Mouse (Mus musculus): ENCODE measurements around the gene Cct7.
A peak's percentile ranks its signal among the peaks of the same experiment; 100 is the strongest.

Gene Cct7

GRCm38 (mm10) chr6:85502103-85502910 lies 51.0 kb downstream of the Cct7 start:
- no peak for DNase-seq (ENCODE audit: low spot score in 2 of 2)

DNA sequence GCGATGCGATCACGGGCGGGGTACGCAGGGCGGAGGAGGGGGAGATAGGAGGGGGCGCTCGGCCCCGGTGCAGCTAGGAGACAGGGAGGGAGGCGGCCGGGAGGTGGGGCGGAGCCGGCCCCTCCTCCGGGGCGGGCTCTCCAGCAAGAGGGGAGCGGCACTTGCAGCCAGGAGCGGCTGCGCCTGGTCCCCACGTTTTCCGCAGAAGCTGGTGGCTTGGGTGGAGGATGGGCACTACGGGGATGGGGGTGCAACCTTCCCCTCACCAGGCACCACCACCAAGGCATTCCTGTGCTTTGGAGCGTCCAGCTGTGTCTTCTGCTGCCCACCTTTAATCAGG lies 51.6 kb downstream of the Cct7 start, which contains the start of gene Fbxo41:
Gene Fbxo41 (minus strand): TSS at position 84 of the 340 bp plus-strand sequence.
- DNase-seq (ENCODE audit: low spot score in 2 of 2), result peak; percentile 71 to 74

DNA sequence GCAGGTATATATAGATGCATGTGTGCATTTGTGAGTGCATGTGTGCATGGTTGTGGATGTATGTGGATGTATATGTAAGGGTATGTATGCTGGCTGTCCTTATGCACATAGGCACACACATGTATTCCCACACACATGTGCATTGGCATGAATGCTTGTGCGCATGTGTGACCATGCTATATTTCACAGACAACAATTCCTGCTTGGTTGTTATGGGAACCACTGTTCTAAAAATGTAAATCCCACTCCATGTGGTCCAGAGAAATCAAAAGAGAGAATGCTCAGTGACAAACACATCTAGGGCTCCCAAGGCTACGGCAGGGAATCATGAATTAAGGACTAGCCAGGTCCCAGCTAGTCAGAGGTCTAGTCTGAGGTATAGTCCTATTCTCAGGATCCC lies 53.6 kb downstream of the Cct7 start:
- no peak for DNase-seq (ENCODE audit: low spot score in 2 of 2)

GRCm38 (mm10) chr6:85508602-85509001 lies 57.3 kb downstream of the Cct7 start:
- no peak for DNase-seq (ENCODE audit: low spot score in 2 of 2)

DNA sequence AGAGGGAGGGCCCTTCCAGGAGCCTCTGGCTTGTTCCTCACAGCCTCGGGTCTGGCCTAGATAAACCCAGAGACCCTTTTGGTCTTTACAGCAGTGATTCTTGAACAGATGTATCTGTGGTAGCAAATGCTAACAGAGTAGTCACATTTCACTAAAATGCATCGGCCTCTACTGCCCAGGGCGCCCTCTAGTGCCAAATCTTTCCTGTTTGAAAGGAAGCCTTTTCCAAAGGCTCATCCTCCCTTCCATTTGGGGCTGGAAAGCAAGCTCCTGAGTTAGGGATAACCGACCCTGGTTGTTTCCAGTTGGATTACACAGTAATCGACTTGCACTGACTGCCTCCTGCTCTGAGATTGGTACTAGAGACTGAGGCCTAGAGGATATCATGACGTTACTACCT lies 59.2 kb downstream of the Cct7 start:
- DNase-seq (ENCODE audit: low spot score in 2 of 2), result peak; percentile 66 to 68

GRCm38 (mm10) chr6:85511286-85512055 lies 60.2 kb downstream of the Cct7 start:
- DNase-seq (ENCODE audit: low spot score in 2 of 2), result no peak

- no peak for DNase-seq (ENCODE audit: low spot score in 2 of 2)
Observed at GRCm38 (mm10) chr6:85512056-85512440, 60.7 kb downstream of the Cct7 start.

GRCm38 (mm10) chr6:85512577-85513530 lies 61.5 kb downstream of the Cct7 start:
- DNase-seq (ENCODE audit: low spot score in 2 of 2), result peak in 1 of 2 experiments; percentile 37

DNA sequence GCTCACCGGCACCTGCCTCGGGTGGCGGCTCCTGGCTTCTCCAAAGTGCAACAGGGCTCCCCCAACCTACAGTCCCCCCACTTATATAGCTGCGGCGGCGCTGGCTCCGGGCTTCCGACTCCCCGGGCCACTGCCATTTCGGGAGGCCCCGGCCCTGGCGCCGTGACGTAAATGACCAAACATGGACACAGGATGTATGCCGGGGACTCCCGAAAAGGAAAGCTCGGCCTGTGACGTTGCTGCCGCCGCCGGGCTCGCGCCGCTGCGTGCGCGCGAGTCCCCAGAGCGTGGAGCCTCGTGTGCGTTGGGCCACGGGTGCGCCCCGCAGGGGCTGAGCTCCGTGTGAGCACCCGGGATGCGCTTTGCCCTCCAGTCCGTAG lies 62.2 kb downstream of the Cct7 start, which contains the start of gene Egr4:
Gene Egr4 (minus strand): TSS at position 59 of the 380 bp plus-strand sequence.
- DNase-seq (ENCODE audit: low spot score in 2 of 2), result peak; percentile 90 to 96

- DNase-seq (ENCODE audit: low spot score in 2 of 2), result no peak
Observed at GRCm38 (mm10) chr6:85515941-85516340, 64.6 kb downstream of the Cct7 start.
